Mouse (Mus musculus) heart, postnatal 36 days (tissue): ENCODE measurements around the gene Gm20708. TPM values are rescaled to one million over a fixed set of nuclear protein-coding genes. Genes with fewer than 3 reads are reported as not detected.
"Not testable (repeated sequence)": the region's sequence is repeated elsewhere in the genome, so short reads cannot be mapped to it uniquely, and the experiment has no call there.

Experiments used
- DNase-seq, 2 experiments: peaks; one replicate each; pipeline ENCODE4 v3.0.0; 2021 to 2022
- intact Hi-C: fragments of 180-260 bp; cut with DNase I; formaldehyde crosslinking; loops from one replicate; pipeline ENCODE4 v1.15.1; 2025
- total RNA-seq, 2 experiments: library from RNA; stranded (reverse); gene quantifications; 2 replicates each; pipeline ENCODE4 v1.2.3; 2021

The Gm20708 gene
- total RNA-seq, 2 experiments from 2014 or later, result 1.1 TPM; not detected in 1

DNA sequence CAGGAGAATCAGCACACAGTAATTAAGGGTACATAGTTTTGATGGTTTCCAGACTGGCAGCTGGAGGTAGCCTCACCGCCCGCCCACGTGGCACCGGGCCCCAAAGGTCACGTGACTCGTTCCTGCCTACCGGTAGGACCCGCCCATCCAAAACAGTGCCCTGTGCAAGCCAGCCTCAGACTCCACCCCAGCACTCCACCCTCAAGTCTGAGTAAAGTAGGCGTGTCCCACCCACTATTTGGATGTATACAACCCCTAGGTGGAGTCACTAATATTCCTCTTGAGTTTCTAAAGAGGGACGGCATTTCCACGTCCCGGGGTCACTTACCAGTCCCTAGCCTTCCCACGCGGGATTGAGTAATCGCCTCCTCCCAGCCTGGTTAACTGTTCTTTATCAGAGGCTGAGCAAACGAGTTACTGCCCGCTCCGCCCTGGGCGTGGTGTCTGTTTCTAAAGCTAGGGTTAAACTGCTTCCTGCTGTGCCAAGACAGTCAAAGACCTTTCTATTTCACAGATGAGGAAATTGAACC lies 28.8 kb upstream of the Gm20708 start:
- intact Hi-C loops, result no loop called here
- peak; percentile 82 to 84 for DNase-seq

DNA sequence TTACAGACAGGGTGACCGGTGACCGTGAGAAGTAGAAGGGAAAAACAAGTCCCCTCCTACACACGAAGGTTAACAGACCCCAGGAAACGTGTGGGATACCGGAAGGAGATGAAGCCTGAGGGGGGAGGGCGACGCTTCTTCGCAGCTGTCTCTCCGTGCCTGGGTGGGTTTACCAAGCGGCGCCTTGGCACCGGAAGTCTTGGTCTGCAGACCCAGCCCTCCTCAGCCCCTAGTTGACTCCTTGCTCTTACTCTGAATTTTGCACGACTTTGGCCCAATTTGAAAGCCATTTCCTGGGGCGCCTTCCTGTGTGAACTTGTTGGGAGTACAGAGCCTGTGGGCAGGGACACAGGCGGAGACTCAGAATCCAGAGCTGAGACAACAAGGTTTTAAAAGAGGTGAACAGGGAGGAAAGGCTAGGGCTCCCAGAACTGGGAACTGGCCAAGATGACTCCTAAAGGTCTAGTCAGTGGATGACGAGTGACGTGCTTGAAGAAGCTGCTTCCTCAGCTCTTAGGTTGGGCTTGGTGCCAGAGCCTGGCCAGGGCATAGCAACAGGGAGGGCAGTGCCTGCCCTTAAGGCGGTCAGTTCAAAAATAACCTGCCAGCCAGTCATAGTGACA lies 28.2 kb upstream of the Gm20708 start:
- intact Hi-C loops, result no loop called here
- DNase-seq, result peak; percentile 71 to 74

DNA sequence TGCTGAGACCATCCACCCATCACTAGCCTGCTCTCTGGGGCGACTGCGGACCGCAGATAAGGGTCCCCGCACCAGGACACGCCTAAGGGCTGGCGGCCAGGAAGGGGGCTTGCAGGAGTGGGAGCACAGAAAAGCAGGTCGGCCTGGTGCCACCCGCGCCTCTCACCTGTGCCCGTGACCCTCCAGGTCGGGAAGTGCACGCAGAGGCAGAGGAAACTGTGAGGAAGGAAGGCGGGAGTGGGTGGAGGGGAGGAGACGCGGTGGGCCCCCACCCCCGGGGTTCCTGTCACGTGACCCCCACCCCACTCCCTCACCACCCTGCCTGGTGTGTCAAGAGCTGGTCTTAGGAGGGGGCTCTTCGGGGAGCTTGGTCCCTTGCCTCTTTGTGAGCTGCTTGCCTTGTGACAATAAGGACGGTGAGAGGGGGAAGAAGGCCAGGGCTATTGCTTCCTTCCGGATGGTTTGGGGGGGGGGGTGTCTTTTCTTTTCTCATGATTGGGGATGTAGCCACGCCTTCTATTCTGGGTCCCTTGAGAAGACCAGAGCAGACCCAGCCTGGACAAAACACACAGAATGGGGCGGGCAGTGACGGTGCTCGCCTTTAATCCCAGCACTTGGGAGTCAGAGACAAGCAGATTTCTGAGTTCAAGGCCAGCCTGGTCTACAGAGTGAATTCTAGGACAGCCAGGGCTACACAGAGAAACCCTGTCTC lies 27.3 kb upstream of the Gm20708 start, which contains the start of the genes Tmc8 and Tmc6:
TSS of gene Tmc8 (plus strand) at position 84 of the 712 bp plus-strand sequence.
TSS of gene Tmc6 (minus strand) at position 206 of the 712 bp plus-strand sequence.
- intact Hi-C loops, result loop anchor here (2.0 kb wide), 1 partner anchor 43 kb away; the partner anchor contains the start of gene Afmid
- peak; percentile 58 to 67 for DNase-seq

DNA sequence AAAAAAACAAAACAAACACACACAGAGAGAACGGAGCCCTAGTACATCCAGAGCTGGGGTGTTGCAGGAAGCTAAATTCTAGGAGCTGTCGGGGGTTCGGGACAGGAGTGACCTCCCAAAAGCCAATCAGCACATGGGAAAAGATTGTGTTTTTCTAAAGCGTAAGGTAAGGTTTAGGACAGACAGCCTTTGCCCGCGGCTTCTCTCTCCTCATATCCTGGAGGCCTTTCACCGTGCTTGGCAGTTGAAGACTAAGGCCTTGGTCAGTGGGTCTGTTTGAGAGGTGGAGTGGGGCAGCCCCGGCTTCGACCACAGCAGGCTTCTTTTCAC lies 26.8 kb upstream of the Gm20708 start:
- intact Hi-C loops, result loop anchor here (2.0 kb wide), 1 partner anchor 42 kb away; the partner anchor contains the start of gene Afmid
- DNase-seq, result no peak

DNA sequence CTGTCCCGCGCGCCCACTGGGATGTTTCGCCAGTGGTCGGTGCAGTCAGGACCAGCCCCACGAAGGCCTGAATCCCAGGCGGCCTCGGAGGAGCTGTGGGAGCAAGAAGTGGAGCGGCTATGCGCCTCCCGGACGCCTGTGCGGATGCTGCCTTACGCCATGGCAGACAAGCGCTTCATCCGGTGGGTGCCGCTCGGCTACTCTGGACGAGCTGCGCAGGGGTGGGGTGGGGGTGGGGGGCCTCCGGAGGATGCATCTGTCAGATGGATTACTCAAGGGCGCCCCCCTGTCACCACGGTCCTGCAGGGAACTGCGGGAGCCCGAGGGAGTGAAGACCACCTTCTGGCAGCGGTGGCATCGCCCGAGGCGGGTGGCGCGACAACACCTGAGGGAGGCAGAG lies 26.4 kb upstream of the Gm20708 start:
- intact Hi-C loops, result loop anchor here (2.0 kb wide), 1 partner anchor 42 kb away; the partner anchor contains the start of gene Afmid
- DNase-seq, result peak; percentile 64 to 73

- intact Hi-C loops, result loop anchor here (2.0 kb wide), 1 partner anchor 41 kb away; the partner anchor contains the start of gene Afmid
These were observed 25.7 kb upstream of the Gm20708 start for GRCm38 (mm10) chr11:117783683-117784309.

DNA sequence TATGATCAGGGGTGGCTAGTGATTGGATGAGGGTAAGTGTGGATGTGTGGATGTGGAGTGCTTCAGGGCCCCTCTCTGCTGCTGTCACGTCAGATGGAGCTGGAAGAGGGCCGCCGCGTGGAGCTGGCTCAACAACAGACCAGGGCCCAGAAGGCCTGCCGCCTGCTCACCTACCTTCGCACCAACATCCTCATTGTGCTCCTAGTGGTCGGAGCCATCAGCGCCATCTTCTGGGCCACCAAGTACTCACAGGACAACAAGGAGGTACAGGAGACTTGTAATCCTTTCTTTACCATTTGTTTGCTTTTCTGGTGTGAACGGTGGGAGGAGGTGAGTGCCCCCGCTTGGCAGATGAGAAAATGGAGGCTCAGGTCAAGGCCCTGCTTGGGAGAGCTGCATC lies 23.2 kb upstream of the Gm20708 start:
- peak; percentile 54 to 65 for DNase-seq
- intact Hi-C loops, result loop anchor here (2.0 kb wide), 1 partner anchor 75 kb away; no protein-coding TSS in a partner anchor

More at GRCm38 (mm10) chr11:117783683-117784309, 25.7 kb upstream of the Gm20708 start:
- DNase-seq, result peak in 1 of 2 experiments; percentile 40

- DNase-seq, intact Hi-C loops: not testable (repeated sequence)
These were observed 21.0 kb upstream of the Gm20708 start for GRCm38 (mm10) chr11:117788481-117788880.

DNA sequence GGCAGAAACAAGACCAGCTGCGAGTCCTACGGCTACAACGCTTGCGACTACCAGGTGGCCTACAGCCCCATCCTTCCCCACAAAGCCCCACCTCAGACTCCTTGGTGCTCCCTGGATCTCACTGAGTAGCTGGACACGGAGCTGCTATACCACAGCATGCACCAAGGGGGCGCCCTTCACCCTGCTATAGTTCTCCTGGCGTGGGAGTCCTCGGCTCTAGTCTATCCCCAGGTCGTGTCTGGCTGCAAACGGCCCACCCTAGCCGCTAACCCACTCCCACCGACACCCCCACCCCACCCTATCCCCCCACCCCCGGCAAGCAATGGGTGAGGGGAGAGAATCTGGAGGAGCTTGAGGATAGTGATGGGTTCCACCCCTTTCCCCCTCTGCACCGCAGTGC lies 19.2 kb upstream of the Gm20708 start:
- peak; percentile 78 to 81 for DNase-seq
- intact Hi-C loops, result loop anchor here (1.0 kb wide), 1 partner anchor 34 kb away; no protein-coding TSS in a partner anchor

- no peak for DNase-seq
- intact Hi-C loops, result loop anchor here (1.0 kb wide), 1 partner anchor 33 kb away; no protein-coding TSS in a partner anchor
These were observed 18.6 kb upstream of the Gm20708 start for GRCm38 (mm10) chr11:117790703-117791440.

DNA sequence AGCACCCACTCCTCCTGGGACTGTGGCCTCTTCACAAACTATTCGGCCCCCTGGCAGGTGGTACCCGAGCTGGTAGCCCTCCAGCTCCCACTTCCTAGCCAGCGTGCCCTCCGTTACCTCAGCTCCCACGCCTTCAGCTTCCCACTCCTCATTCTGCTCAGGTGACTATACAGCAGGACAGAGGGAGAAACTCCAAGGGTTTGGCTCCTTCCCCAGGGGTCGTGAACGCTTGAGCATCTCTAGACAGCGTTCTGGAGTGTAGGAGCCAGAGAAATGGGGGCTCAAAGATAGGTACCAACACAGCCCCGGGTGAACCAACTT lies 18.1 kb upstream of the Gm20708 start:
- DNase-seq, result no peak
- intact Hi-C loops, result no loop called here

DNA sequence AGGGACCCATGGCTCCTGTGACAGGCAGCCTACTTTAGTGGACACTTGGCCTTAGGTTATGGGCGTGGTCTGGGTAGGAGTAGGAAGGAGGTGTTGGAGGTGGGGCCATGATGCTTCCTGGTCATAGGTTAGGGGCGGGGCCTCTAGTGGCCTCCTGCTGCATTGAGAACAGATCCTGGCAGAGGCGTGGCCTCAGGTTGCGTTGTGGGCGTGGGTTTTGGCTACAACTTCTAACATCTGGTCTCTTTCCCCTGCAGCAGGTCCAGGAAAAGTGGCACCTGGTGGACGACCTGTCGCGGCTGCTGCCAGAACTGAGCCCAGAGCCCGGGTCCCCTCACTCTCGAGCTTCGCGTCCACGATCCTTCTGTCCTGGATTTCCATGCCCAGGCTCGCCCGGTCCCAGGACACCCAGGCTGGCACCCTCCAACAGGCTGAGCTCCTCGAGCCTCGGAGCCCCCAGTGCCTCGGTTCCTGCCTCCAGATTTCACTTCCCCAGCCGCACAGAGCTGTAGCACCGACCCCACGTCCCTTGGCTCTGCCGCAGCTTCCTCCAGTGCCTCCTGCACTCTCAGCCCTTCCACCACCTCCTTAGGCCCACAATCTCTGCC lies 17.1 kb upstream of the Gm20708 start:
- intact Hi-C loops, result no loop called here
- DNase-seq, result no peak

DNA sequence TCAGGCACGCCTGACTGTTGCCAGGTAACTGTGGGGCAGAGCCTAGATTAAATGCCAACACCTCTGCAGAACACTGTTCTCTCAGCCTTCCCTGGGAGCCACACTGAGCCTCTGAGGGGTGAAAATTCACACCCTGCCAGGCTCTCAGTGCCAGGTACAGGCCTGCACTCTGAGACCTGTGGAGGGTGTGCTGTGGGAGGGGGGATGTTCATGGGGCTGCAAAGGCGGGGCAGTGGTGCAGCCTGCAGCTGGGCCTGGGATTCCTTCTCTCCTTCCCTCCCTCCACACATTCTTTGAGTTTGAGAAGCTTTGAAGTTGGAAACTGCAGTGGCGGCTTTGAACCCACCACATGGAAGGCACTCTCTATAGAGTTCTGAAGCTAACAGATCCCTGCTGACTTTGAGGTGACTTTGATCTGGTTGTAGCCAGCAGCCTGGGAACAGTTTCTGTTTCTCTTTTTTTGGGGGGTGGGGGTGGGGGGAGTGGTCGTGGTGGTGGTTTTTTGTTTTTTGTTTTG lies 15.4 kb upstream of the Gm20708 start:
- no peak for DNase-seq
- intact Hi-C loops, result no loop called here

DNA sequence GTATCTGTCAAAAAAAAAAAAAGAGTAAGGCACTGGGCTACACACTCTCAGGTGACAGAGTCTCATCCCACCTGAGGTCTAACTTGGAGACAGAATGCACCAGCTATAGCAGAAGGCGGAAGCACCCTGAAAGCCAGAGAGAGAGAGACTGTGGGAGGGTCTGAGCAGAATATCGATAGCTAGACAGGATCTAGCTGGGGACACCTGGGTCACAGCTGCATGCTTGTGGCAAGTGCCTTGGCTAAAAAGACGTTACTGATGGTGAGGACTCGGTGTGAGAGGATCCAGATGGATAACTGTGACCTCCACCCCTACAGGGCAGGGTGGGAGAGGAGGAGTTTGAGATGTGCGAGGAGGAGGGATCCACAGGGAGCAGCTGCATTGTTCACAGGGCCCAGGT lies 12.5 kb upstream of the Gm20708 start:
- intact Hi-C loops, result no loop called here

DNA sequence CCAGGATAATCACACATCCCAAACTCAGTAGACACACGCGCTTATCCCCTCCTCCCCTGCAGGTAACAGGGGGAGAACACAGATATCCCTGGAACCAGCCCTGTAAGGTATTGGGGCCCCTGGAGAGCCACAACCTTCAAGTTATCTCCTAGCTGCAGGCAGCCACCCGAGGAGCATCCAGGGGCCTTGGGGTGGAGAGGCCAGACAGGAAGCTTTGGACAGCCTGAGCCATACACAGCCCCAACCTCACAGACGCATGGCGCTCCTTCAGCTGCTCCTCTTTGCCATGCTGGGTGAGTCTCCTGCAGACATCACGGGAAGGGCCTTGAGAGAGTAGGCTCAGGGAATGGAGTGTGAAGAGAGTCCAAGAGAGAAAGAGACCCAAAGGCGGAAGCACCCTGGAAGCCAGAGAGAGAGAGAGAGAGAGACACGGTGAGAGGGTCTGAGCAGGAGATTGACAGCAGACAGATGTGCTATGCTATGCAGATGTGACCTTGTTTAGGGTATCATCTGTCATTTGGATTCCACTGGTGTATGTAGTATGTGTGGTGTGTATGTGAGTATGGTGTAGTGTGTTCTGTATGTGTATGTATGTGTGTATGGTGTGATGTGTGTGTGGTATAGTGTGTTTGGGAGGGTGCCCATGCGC lies 11.8 kb upstream of the Gm20708 start, which contains the start of gene 6030468B19Rik:
TSS of gene 6030468B19Rik (plus strand) at position 150 of the 649 bp plus-strand sequence.
- intact Hi-C loops, result no loop called here

More for the DNA sequence above, 12.5 kb upstream of the Gm20708 start:
- no peak for DNase-seq

GRCm38 (mm10) chr11:117798160-117798541 lies 11.3 kb upstream of the Gm20708 start:
- intact Hi-C loops, result no loop called here
- no peak for DNase-seq

More for the DNA sequence above, 11.8 kb upstream of the Gm20708 start, which contains the start of gene 6030468B19Rik:
- no peak for DNase-seq

GRCm38 (mm10) chr11:117799174-117799573 lies 10.3 kb upstream of the Gm20708 start:
- no peak for DNase-seq
- intact Hi-C loops, result no loop called here

GRCm38 (mm10) chr11:117800038-117800437 lies 9.4 kb upstream of the Gm20708 start:
- intact Hi-C loops, result no loop called here
- DNase-seq, result no peak

DNA sequence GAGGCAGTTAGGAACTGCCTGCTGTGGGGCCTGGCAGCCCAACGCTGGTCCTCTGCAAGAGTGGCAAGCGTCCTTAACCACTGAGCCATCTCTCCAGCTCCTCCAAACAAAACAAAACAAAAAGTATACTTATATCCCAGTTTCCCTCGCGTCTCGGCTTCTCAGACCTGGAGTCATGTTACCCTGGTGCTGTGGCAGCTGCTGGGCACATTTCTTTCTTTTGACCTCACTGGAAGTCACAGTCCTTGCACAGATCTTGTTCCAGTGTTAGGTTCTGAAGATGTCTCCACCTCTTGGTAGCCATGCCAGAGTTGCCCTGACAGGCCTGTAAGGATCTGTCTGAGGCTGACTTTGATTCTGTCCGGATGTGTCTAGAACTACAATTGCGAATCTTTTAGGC lies 7.8 kb upstream of the Gm20708 start:
- intact Hi-C loops, result no loop called here
- no peak for DNase-seq
